Mouse (Mus musculus) hindbrain, postnatal 0 days (tissue): ENCODE data around the gene Mesp1. TPM values are rescaled to one million over a fixed set of nuclear protein-coding genes. Genes with fewer than 3 reads are reported as not detected.

Source experiments
- ATAC-seq: fragments of 200-750 bp; cut with Nextera tagmentation; 2 replicates; pipeline ENCODE4 v1.8.0; 2017; ENCODE audit warnings: mild to moderate bottlenecking, moderate TSS enrichment, moderate library complexity
- DNase-seq: peaks from one replicate; pipeline ENCODE4 v3.0.0-alpha.2; 2015; ENCODE audit warnings: low spot score
- H3K27ac ChIP-seq: fragments of 300-500 bp; sonication (generic); 2 replicates; pipeline ENCODE4 v1.5.1; 2014; ENCODE audit warnings: mild to moderate bottlenecking
- H3K27me3 ChIP-seq: fragments of 300-500 bp; sonication (generic); 2 replicates; pipeline ENCODE4 v1.6.1; 2014; ENCODE audit warnings: low read length, mixed read lengths; ENCODE audit not compliant: insufficient read depth
- H3K36me3 ChIP-seq: fragments of 300-500 bp; sonication (generic); 2 replicates; pipeline ENCODE4 v1.6.1; 2014; ENCODE audit warnings: low read length, mixed read lengths; ENCODE audit not compliant: insufficient read depth
- H3K4me1 ChIP-seq: fragments of 300-500 bp; sonication (generic); 2 replicates; pipeline ENCODE4 v1.6.1; 2014; ENCODE audit warnings: antibody characterized with exemption, low read length, mixed read lengths; ENCODE audit not compliant: insufficient read depth
- H3K4me2 ChIP-seq: fragments of 300-500 bp; sonication (generic); 2 replicates; pipeline ENCODE4 v1.6.1; 2014; ENCODE audit warnings: low read depth, mild to moderate bottlenecking, low read length, moderate library complexity, mixed read lengths
- H3K4me3 ChIP-seq: fragments of 300-500 bp; sonication (generic); 2 replicates; pipeline ENCODE4 v1.5.1; 2014; ENCODE audit warnings: low read length
- H3K9ac ChIP-seq: fragments of 300-500 bp; sonication (generic); replicated peaks from 2 replicates; pipeline ENCODE4 v1.6.1; 2014; ENCODE audit warnings: mild to moderate bottlenecking, low read length, moderate library complexity, mixed read lengths
- H3K9me3 ChIP-seq: fragments of 300-500 bp; sonication (generic); 2 replicates; pipeline ENCODE4 v1.6.1; 2016; ENCODE audit warnings: low read length, mixed read lengths
- CTCF ChIP-seq: IDR thresholded peaks from 2 replicates; pipeline ENCODE4 v1.5.1; 2016; ENCODE audit warnings: antibody characterized with exemption, control low read depth, low read depth
- WGBS: fragments of 180-500 bp; shearing (Covaris S2); extraction: QIAGEN DNeasy Blood & Tissue Kit; methylation state at CpG from one replicate; pipeline ENCODE4 v1.1.7; 2014; 5-methylcytosine and 5-hydroxymethylcytosine counted together
- polyA plus RNA-seq: library from polyadenylated mRNA; unstranded; fragments of >200 nt; fragmentation: Nextera tagmentation; extraction: Ambion mirVana; gene quantifications from 2 replicates; pipeline ENCODE4 v1.2.1, GENCODE M21; 2015
- total RNA-seq: library from RNA; depleted of rRNA; stranded (reverse); fragments of >200 nt; gene quantifications from 2 replicates; pipeline ENCODE4 v1.2.3, GENCODE M21; 2014; rRNA removed

The Mesp1 gene
- total RNA-seq: 0.32 and 0.52 TPM in 2 replicates
- polyA plus RNA-seq: 0.63 and 0.83 TPM in 2 replicates

DNA sequence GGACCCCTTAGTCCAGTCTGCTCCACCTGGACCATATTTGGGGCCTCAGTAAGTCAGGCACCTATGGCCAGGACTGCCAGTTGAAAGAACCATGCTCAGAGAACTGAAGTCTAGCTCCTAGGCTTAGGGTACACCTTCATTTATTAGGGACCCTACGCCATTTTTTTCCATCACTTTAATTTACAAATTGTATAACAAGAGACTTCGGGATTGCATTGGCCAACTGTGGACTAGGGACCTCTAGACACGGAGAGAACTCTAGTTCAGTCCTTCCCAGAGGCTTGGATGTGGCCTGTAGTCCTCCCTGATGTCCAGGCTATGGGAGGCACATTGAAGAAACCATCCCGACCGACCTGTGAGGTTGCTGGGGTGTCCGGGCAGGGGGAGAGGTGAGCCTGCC, at the start of gene Mesp1:
Gene Mesp1, minus strand, starts transcription at position 101 of the 400 bp plus-strand sequence.
- Histone ChIP-seq H3K4me3 (peak within 1 kb of the TSS; percentile 43), H3K27me3 (0 out of 2 replicates have a peak, but pooled peaks cover 19% of the 10 kb centered on the region), H3K36me3 (no peaks in the 10 kb centered on the region), H3K9me3 (no peaks in the 10 kb centered on the region), H3K9ac (peak within 1 kb of the TSS; percentile 53), H3K4me1 (0 out of 2 replicates have a peak, but pooled peaks cover 6% of the 10 kb centered on the region), H3K27ac (no peak within 1 kb of the TSS), H3K4me2 (peak within 1 kb of the TSS; percentile 63)
- DNase-seq: no peak
- no peak for ATAC-seq
- WGBS: 78% methylated on average over 6 of the region's 6 CpGs
- no peak for TF ChIP-seq CTCF

DNA sequence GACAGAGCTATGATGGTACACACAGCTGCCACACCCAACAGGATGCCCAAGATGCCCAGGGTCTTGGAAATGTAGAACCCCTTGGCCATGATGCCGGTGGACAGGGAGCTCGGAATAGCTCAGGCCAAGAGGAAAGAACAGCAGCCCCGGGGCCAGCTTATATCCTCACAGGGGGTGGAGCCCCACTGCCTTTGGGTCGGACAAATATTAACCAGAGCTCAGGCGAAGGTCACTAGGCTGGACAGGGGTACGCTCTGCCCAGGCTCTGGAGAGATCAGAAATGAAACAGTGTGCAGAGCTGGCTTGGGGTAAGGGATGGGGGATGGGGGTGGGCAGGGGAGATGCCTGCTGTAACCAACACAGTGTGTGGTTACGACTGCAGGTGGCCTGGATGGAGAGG, 48.6 kb upstream of the Mesp1 start:
- WGBS: 72% methylated on average over 7 of the region's 7 CpGs
- Histone ChIP-seq H3K4me1 (no peaks in the 10 kb centered on the region), H3K4me2 (no peak overlapping the region), H3K27ac (no peak overlapping the region), H3K36me3 (no peaks in the 10 kb centered on the region), H3K4me3 (no peak overlapping the region), H3K27me3 (no peaks in the 10 kb centered on the region), H3K9me3 (no peaks in the 10 kb centered on the region), H3K9ac (no peak overlapping the region)
- ATAC-seq (no peak), DNase-seq (no peak)
- no peak for TF ChIP-seq CTCF

DNA sequence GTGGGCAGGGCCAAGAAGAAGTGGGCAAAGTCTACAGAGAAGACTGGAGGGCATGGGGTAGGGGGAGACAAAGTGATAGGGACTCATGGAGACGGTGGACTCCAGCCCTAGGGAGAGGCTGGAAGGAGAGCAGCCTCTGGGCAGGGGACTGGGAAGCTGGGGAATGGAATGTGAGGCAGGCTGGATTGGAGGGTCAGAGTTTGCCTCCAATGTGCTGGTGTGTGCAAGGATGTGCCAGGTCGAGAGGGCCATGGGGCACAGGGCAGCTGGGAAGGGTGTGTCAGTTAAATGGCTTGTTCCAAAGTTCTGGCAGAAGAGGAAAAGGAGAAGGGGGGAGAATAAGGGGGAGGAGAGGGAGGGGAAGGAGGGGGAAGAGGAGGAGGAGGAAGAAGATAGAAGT, 43.7 kb upstream of the Mesp1 start:
- Histone ChIP-seq H3K9ac (no peak overlapping the region), H3K4me2 (no peak overlapping the region), H3K4me3 (no peak overlapping the region), H3K36me3 (no peaks in the 10 kb centered on the region), H3K27me3 (no peaks in the 10 kb centered on the region), H3K9me3 (no peaks in the 10 kb centered on the region), H3K4me1 (no peaks in the 10 kb centered on the region), H3K27ac (no peak overlapping the region)
- no peak for TF ChIP-seq CTCF
- ATAC-seq (no peak), DNase-seq (no peak)
- 64% methylated on average over 2 of the region's 2 CpGs for WGBS

- Histone ChIP-seq H3K9me3 (no peaks in the 10 kb centered on the region), H3K9ac (no peak overlapping the region), H3K36me3 (no peaks in the 10 kb centered on the region), H3K27me3 (no peaks in the 10 kb centered on the region), H3K4me1 (no peaks in the 10 kb centered on the region), H3K27ac (no peak overlapping the region), H3K4me3 (no peak overlapping the region), H3K4me2 (no peak overlapping the region)
- no peak for TF ChIP-seq CTCF
- 97% methylated on average over 6 of the region's 6 CpGs for WGBS
- DNase-seq (no peak), ATAC-seq (no peak)
Observed at GRCm38 (mm10) chr7:79835196-79835595, 41.6 kb upstream of the Mesp1 start.

- Histone ChIP-seq H3K27ac (no peak overlapping the region), H3K9me3 (no peaks in the 10 kb centered on the region), H3K27me3 (no peaks in the 10 kb centered on the region), H3K9ac (no peak overlapping the region), H3K4me3 (no peak overlapping the region), H3K4me2 (no peak overlapping the region), H3K4me1 (no peaks in the 10 kb centered on the region), H3K36me3 (no peaks in the 10 kb centered on the region)
- ATAC-seq (no peak), DNase-seq (no peak)
- no peak for TF ChIP-seq CTCF
Observed at GRCm38 (mm10) chr7:79832980-79833379, 39.4 kb upstream of the Mesp1 start.

- Histone ChIP-seq H3K4me3 (no peak overlapping the region), H3K9me3 (no peaks in the 10 kb centered on the region), H3K9ac (no peak overlapping the region), H3K4me2 (no peak overlapping the region), H3K27me3 (no peaks in the 10 kb centered on the region), H3K4me1 (no peaks in the 10 kb centered on the region), H3K27ac (peak overlapping the region; percentile 8; the same call in 1 of the 2 replicates), H3K36me3 (no peaks in the 10 kb centered on the region)
- WGBS: 56% methylated on average over 6 of the region's 6 CpGs
- DNase-seq (peak; percentile 23), ATAC-seq (no peak)
- no peak for TF ChIP-seq CTCF
Observed at GRCm38 (mm10) chr7:79831585-79831984, 38.0 kb upstream of the Mesp1 start.

GRCm38 (mm10) chr7:79831145-79831544, 37.6 kb upstream of the Mesp1 start:
- no peak overlapping the region for H3K9ac ChIP-seq
- no peaks in the 10 kb centered on the region for H3K9me3 ChIP-seq
- H3K36me3 ChIP-seq: no peaks in the 10 kb centered on the region
- H3K27ac ChIP-seq: no peak overlapping the region
- ATAC-seq (no peak), DNase-seq (no peak)
- no peak for TF ChIP-seq CTCF
- H3K4me2 ChIP-seq: no peak overlapping the region
- 78% methylated on average over 6 of the region's 6 CpGs for WGBS
- H3K4me1 ChIP-seq: no peaks in the 10 kb centered on the region
- H3K27me3 ChIP-seq: no peaks in the 10 kb centered on the region
- no peak overlapping the region for H3K4me3 ChIP-seq
